Mouse (Mus musculus) C2C12 (cell line): Measurements from ENCODE around the gene Lamc2.

Experiments
- CEBPB ChIP-seq: IDR thresholded peaks from one replicate; pipeline ENCODE4 v1.6.1; 2011; ENCODE audit warnings: low read depth, mild to moderate bottlenecking, control low read depth, moderate library complexity
- CTCF ChIP-seq: IDR thresholded peaks from one replicate; pipeline ENCODE4 v1.5.1; 2011; ENCODE audit not compliant: control insufficient read depth, insufficient read depth, insufficient read length
- FOSL1 ChIP-seq: IDR thresholded peaks from one replicate; pipeline ENCODE4 v1.8.0; 2011; ENCODE audit warnings: mild to moderate bottlenecking, low read length; ENCODE audit not compliant: poor library complexity, insufficient read depth, severe bottlenecking
- MAX ChIP-seq: IDR thresholded peaks from one replicate; pipeline ENCODE4 v1.6.1; 2011; ENCODE audit warnings: mild to moderate bottlenecking, control low read depth
- MYOD1 ChIP-seq: IDR thresholded peaks from one replicate; pipeline ENCODE4 v1.6.1; 2011; ENCODE audit warnings: low read depth; ENCODE audit not compliant: control insufficient read depth, insufficient read length
- MYOG ChIP-seq: IDR thresholded peaks from one replicate; pipeline ENCODE4 v1.6.1; 2011; ENCODE audit not compliant: control insufficient read depth, insufficient read length; ENCODE audit errors: extremely low read depth
- USF1 ChIP-seq: IDR thresholded peaks from one replicate; pipeline ENCODE4 v1.6.1; 2011; ENCODE audit warnings: low read depth, mild to moderate bottlenecking, control low read depth, moderate library complexity

DNA sequence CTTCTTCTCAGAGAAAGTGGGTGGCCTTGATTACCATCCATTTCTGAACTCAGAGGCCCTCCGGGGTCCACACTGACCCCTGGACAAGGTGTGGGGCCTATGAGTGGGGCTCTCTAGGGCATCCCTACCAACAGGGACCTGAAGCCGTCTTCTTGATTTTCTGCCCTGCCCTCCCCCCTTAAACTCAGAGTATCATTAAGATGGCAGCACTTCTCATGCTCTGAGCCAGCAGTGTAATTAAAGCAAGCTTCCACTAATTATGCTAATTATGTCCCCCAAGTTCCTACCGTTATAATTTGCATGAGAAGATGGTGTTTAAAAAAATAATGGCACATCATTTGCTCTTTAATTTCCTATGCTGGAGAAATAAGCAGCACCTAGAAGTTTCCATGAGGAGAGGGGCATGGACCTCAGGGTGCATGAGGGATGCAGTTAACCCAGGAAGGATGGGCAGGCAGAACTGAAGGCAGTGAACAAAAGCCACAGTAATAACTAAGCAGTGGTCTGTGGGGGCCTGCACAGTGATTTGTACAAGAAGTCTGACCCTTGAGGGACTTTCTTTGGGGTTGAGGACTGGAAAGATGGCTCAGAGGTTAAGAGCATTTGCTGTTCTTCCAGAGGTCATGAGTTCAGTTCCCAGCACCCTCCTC lies 111.0 kb downstream of the Lamc2 start:
- TF ChIP-seq CTCF: no peak
- no peak for TF ChIP-seq FOSL1
- TF ChIP-seq CEBPB: no peak
- no peak for TF ChIP-seq MYOG
- no peak for TF ChIP-seq USF1
- no peak for TF ChIP-seq MAX
- TF ChIP-seq MYOD1: no peak
